In the genomic region with DNA sequence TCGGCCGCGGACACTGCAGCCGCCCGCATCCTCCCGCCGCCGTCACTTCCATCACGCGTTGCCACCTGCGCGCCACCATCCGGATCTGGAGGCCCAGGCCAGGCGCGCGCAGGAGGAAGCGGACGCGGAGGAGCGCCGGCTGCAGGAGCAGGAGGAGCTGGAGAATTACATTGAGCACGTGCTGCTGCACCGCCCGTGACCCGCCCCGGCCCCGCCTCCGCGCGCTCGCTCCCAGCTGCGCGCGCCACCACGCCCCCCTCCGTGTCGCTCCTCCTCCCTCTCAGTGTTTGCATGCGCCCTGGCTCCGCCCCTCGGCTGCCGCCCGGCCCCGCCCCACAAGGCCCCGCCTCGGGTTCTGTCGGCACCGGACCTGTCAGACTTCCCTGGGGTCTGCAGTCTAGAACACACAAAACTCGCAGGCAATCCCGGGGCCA, we compare ENCODE assay signal across 8 mouse cellular contexts. TPM values are rescaled to one million over a fixed set of nuclear protein-coding genes. Genes with fewer than 3 reads are reported as not detected.
DNase-seq lines count a peak whose midpoint lies in the region; ATAC-seq and TF ChIP-seq lines count a peak whose summit lies in the region.

No protein-coding gene starts in this region.

- H3K9ac ChIP-seq in embryonic facial prominence, embryonic 15.5 days = no peak overlapping the region
- H3K9ac ChIP-seq in kidney, embryonic 14.5 days (ENCODE audit: low read depth, low read length) = peak overlapping the region; percentile 40
- peak overlapping the region; percentile 59; the same call in 1 of the 2 replicates for H3K9ac ChIP-seq in liver, embryonic 11.5 days (ENCODE audit: low read depth, low read length)

- ATAC-seq in embryonic facial prominence, embryonic 15.5 days (ENCODE audit: insufficient number of reproducible peaks, low FRiP score, low TSS enrichment, low read depth) = peak; percentile 87
- peak; percentile 80 for ATAC-seq in kidney, embryonic 14.5 days (ENCODE audit: low FRiP score, low TSS enrichment)
- peak; percentile 86 for ATAC-seq in liver, embryonic 11.5 days (replicated peaks; ENCODE audit: low FRiP score)

- under 1% methylated on average over 49 of the region's 49 CpGs for WGBS in bone marrow, adult 2 months
- WGBS in embryonic facial prominence, embryonic 15.5 days = 1% methylated on average over 38 of the region's 49 CpGs
- WGBS in heart, embryonic 10.5 days = under 1% methylated on average over 48 of the region's 49 CpGs
- WGBS in kidney, embryonic 14.5 days = under 1% methylated on average over 46 of the region's 49 CpGs
- under 1% methylated on average over 48 of the region's 49 CpGs for WGBS in liver, embryonic 11.5 days

- H3K27me3 ChIP-seq in embryonic facial prominence, embryonic 15.5 days = peaks cover 49% of the 10 kb centered on the region
- H3K27me3 ChIP-seq in heart, embryonic 10.5 days (ENCODE audit: insufficient read depth, poor library complexity, severe bottlenecking) = peaks cover 69% of the 10 kb centered on the region
- peaks cover 45% of the 10 kb centered on the region for H3K27me3 ChIP-seq in kidney, embryonic 14.5 days (ENCODE audit: control insufficient read depth, insufficient read depth, low read length)
- peaks cover 51% of the 10 kb centered on the region for H3K27me3 ChIP-seq in liver, embryonic 11.5 days (replicated peaks; ENCODE audit: control insufficient read depth, insufficient read depth, low read length)
- no peaks in the 10 kb centered on the region; the same call in 1 of the 2 replicates for H3K27me3 ChIP-seq in splenic B cell, adult 2 months (ENCODE audit: control insufficient read depth, insufficient read depth, low read length, poor library complexity, severe bottlenecking)

- peak; percentile 86 for DNase-seq in B cell, adult 2 months
- DNase-seq in heart, embryonic 10.5 days (ENCODE audit: low spot score) = peak; percentile 98
- DNase-seq in liver, embryonic 11.5 days (ENCODE audit: low spot score) = peak; percentile 95
- peak; percentile 91 for DNase-seq in naive thymus-derived CD4-positive, alpha-beta T cell, adult 2 months (ENCODE audit: low read depth)
- DNase-seq in splenic B cell, adult 2 months (ENCODE audit: low read depth, low spot score) = peak; percentile 88

- peak overlapping the region; percentile 21 for H3K4me3 ChIP-seq in bone marrow, adult 2 months (replicated peaks; ENCODE audit: control insufficient read depth, low read depth, low read length)
- H3K4me3 ChIP-seq in embryonic facial prominence, embryonic 15.5 days (replicated peaks) = peak overlapping the region; percentile 49
- peak overlapping the region; percentile 62 for H3K4me3 ChIP-seq in heart, embryonic 10.5 days
- H3K4me3 ChIP-seq in kidney, embryonic 14.5 days (ENCODE audit: low read length) = peak overlapping the region; percentile 49
- peak overlapping the region; percentile 56 for H3K4me3 ChIP-seq in liver, embryonic 11.5 days (ENCODE audit: low read depth, low read length)

- H3K9me3 ChIP-seq in embryonic facial prominence, embryonic 15.5 days (replicated peaks) = no peaks in the 10 kb centered on the region
- no peaks in the 10 kb centered on the region for H3K9me3 ChIP-seq in heart, embryonic 10.5 days
- H3K9me3 ChIP-seq in kidney, embryonic 14.5 days (ENCODE audit: control insufficient read depth, low read length) = no peaks in the 10 kb centered on the region
- H3K9me3 ChIP-seq in liver, embryonic 11.5 days (ENCODE audit: control insufficient read depth, low read length) = no peaks in the 10 kb centered on the region

- H3K4me2 ChIP-seq in embryonic facial prominence, embryonic 15.5 days (replicated peaks) = peak overlapping the region; percentile 100
- peak overlapping the region; percentile 99 for H3K4me2 ChIP-seq in kidney, embryonic 14.5 days (replicated peaks; ENCODE audit: low read depth, low read length)
- H3K4me2 ChIP-seq in liver, embryonic 11.5 days = peak overlapping the region; percentile 98

- no peak for TF ChIP-seq CTCF in bone marrow, adult 2 months (IDR thresholded peaks at IDR 0.05; ENCODE audit: control insufficient read depth, insufficient read depth, low read length)

- H3K36me3 ChIP-seq in embryonic facial prominence, embryonic 15.5 days = peaks cover 23% of the 10 kb centered on the region
- peaks cover 28% of the 10 kb centered on the region for H3K36me3 ChIP-seq in heart, embryonic 10.5 days
- H3K36me3 ChIP-seq in kidney, embryonic 14.5 days (ENCODE audit: control insufficient read depth, insufficient read depth, low read length) = peaks cover 16% of the 10 kb centered on the region; the same call in 1 of the 2 replicates
- peaks cover 4% of the 10 kb centered on the region; the same call in 1 of the 2 replicates for H3K36me3 ChIP-seq in liver, embryonic 11.5 days (ENCODE audit: control insufficient read depth, insufficient read depth, low read length)
- H3K36me3 ChIP-seq in splenic B cell, adult 2 months (ENCODE audit: control insufficient read depth, insufficient read depth, low read length, poor library complexity, severe bottlenecking) = no peaks in the 10 kb centered on the region

- H3K4me1 ChIP-seq in bone marrow, adult 2 months (ENCODE audit: control insufficient read depth, insufficient read depth, low read length) = peaks cover 1% of the 10 kb centered on the region
- peaks cover 40% of the 10 kb centered on the region for H3K4me1 ChIP-seq in embryonic facial prominence, embryonic 15.5 days
- peaks cover 41% of the 10 kb centered on the region for H3K4me1 ChIP-seq in heart, embryonic 10.5 days
- peaks cover 29% of the 10 kb centered on the region for H3K4me1 ChIP-seq in kidney, embryonic 14.5 days (ENCODE audit: control insufficient read depth, insufficient read depth, low read length)
- peaks cover 23% of the 10 kb centered on the region for H3K4me1 ChIP-seq in liver, embryonic 11.5 days (replicated peaks; ENCODE audit: control insufficient read depth, insufficient read depth, low read length)

- no peak for TF ChIP-seq POLR2A in bone marrow, adult 2 months (IDR thresholded peaks at IDR 0.05; ENCODE audit: borderline replicate concordance, control insufficient read depth, low read depth, low read length)

- no peak overlapping the region for H3K27ac ChIP-seq in bone marrow, adult 2 months (ENCODE audit: control insufficient read depth, insufficient read depth, low read depth, low read length, poor library complexity)
- no peak overlapping the region for H3K27ac ChIP-seq in embryonic facial prominence, embryonic 15.5 days (replicated peaks)
- H3K27ac ChIP-seq in heart, embryonic 10.5 days = no peak overlapping the region
- no peak overlapping the region for H3K27ac ChIP-seq in kidney, embryonic 14.5 days (ENCODE audit: low read depth, low read length)
- no peak overlapping the region for H3K27ac ChIP-seq in liver, embryonic 11.5 days (ENCODE audit: low read depth, low read length)

RNA-seq across cellular contexts. Expression of a gene that starts 6.5 kb away (rescaled TPM):
- not detected in 2 replicates for polyA plus RNA-seq in bone marrow, adult 2 months (2011; ENCODE audit: insufficient read depth, insufficient read length, low replicate concordance, missing spikeins)
- polyA plus RNA-seq in embryonic facial prominence, embryonic 15.5 days (2015; fragmentation: Nextera tagmentation; extraction: Ambion mirVana) = 0.08 and 0.11 TPM in 2 replicates
- not detected in 2 replicates for polyA plus RNA-seq in heart, embryonic 10.5 days (2016; fragmentation: Nextera tagmentation; extraction: Ambion mirVana)
- polyA plus RNA-seq in kidney, embryonic 14.5 days (2014; fragmentation: Nextera tagmentation; extraction: Ambion mirVana) = 0.16 and 0.36 TPM in 2 replicates
- polyA plus RNA-seq in liver, embryonic 11.5 days (2014; fragmentation: Nextera tagmentation; extraction: Ambion mirVana) = 0.07 TPM in 1 of 2 replicates, not detected in the other

RNA-seq across cellular contexts. Expression of a gene that starts 13.3 kb away (rescaled TPM):
- polyA plus RNA-seq in bone marrow, adult 2 months (2011; ENCODE audit: insufficient read depth, insufficient read length, low replicate concordance, missing spikeins) = 45.8 and 71.9 TPM in 2 replicates
- 165 and 166 TPM in 2 replicates for polyA plus RNA-seq in embryonic facial prominence, embryonic 15.5 days (2015; fragmentation: Nextera tagmentation; extraction: Ambion mirVana)
- polyA plus RNA-seq in heart, embryonic 10.5 days (2016; fragmentation: Nextera tagmentation; extraction: Ambion mirVana) = 177 and 178 TPM in 2 replicates
- 145 and 152 TPM in 2 replicates for polyA plus RNA-seq in kidney, embryonic 14.5 days (2014; fragmentation: Nextera tagmentation; extraction: Ambion mirVana)
- 163 and 175 TPM in 2 replicates for polyA plus RNA-seq in liver, embryonic 11.5 days (2014; fragmentation: Nextera tagmentation; extraction: Ambion mirVana)

RNA-seq across cellular contexts. Expression of a gene that starts 39.4 kb away (rescaled TPM):
- 0.95 and 3.1 TPM in 2 replicates for polyA plus RNA-seq in bone marrow, adult 2 months (2011; ENCODE audit: insufficient read depth, insufficient read length, low replicate concordance, missing spikeins)
- polyA plus RNA-seq in embryonic facial prominence, embryonic 15.5 days (2015; fragmentation: Nextera tagmentation; extraction: Ambion mirVana) = 0.38 and 0.51 TPM in 2 replicates
- polyA plus RNA-seq in heart, embryonic 10.5 days (2016; fragmentation: Nextera tagmentation; extraction: Ambion mirVana) = 0.07 and 0.51 TPM in 2 replicates
- 0.26 and 0.32 TPM in 2 replicates for polyA plus RNA-seq in kidney, embryonic 14.5 days (2014; fragmentation: Nextera tagmentation; extraction: Ambion mirVana)
- polyA plus RNA-seq in liver, embryonic 11.5 days (2014; fragmentation: Nextera tagmentation; extraction: Ambion mirVana) = 0.09 and 0.15 TPM in 2 replicates

RNA-seq across cellular contexts. Expression of a gene that starts 44.8 kb away (rescaled TPM):
- polyA plus RNA-seq in bone marrow, adult 2 months (2011; ENCODE audit: insufficient read depth, insufficient read length, low replicate concordance, missing spikeins) = 70.2 and 134 TPM in 2 replicates
- polyA plus RNA-seq in embryonic facial prominence, embryonic 15.5 days (2015; fragmentation: Nextera tagmentation; extraction: Ambion mirVana) = 111 and 120 TPM in 2 replicates
- polyA plus RNA-seq in heart, embryonic 10.5 days (2016; fragmentation: Nextera tagmentation; extraction: Ambion mirVana) = 92.7 and 103 TPM in 2 replicates
- polyA plus RNA-seq in kidney, embryonic 14.5 days (2014; fragmentation: Nextera tagmentation; extraction: Ambion mirVana) = 80.6 and 93.2 TPM in 2 replicates
- polyA plus RNA-seq in liver, embryonic 11.5 days (2014; fragmentation: Nextera tagmentation; extraction: Ambion mirVana) = 93.8 and 97.2 TPM in 2 replicates

RNA-seq across cellular contexts. Expression of a gene that starts 45.8 kb away (rescaled TPM):
- polyA plus RNA-seq in bone marrow, adult 2 months (2011; ENCODE audit: insufficient read depth, insufficient read length, low replicate concordance, missing spikeins) = 14.0 and 26.1 TPM in 2 replicates
- polyA plus RNA-seq in embryonic facial prominence, embryonic 15.5 days (2015; fragmentation: Nextera tagmentation; extraction: Ambion mirVana) = 55.5 and 60.6 TPM in 2 replicates
- 44.4 and 50.7 TPM in 2 replicates for polyA plus RNA-seq in heart, embryonic 10.5 days (2016; fragmentation: Nextera tagmentation; extraction: Ambion mirVana)
- 28.5 and 41.4 TPM in 2 replicates for polyA plus RNA-seq in kidney, embryonic 14.5 days (2014; fragmentation: Nextera tagmentation; extraction: Ambion mirVana)
- polyA plus RNA-seq in liver, embryonic 11.5 days (2014; fragmentation: Nextera tagmentation; extraction: Ambion mirVana) = 28.7 and 29.2 TPM in 2 replicates
